Mouse (Mus musculus) adrenal gland, adult 2 months (tissue): ENCODE measurements at regions not wholly inside any gene's neighbourhood (a gene's known extent, or its start where the extent isn't known, plus 50 kb on each side); places are given as distances from the start of the nearest gene placed in this dataset.

ENCODE experiments used
- DNase-seq: peaks from one replicate; pipeline ENCODE4 v3.0.0; 2021
- microRNA-seq, 2 experiments: library from miRNA; unstranded; fragments of <30 nt; microRNA quantifications; one replicate each; pipeline ENCODE4 v1.2.0; 2021

- no peak for DNase-seq
Measured at GRCm38 (mm10) chr8:96680416-96681027, 792.2 kb upstream of the Got2 start.

- no peak for DNase-seq
Measured at GRCm38 (mm10) chr8:96679510-96679909, 791.2 kb upstream of the Got2 start.

GRCm38 (mm10) chr8:96674703-96675102 is 786.4 kb upstream of the Got2 start:
- no peak for DNase-seq

GRCm38 (mm10) chr8:96656495-96657279 is 768.3 kb upstream of the Got2 start:
- no peak for DNase-seq

- peak; percentile 19 for DNase-seq
Measured at GRCm38 (mm10) chr8:96647743-96648142, 759.4 kb upstream of the Got2 start.

Small RNA genes in the stretch of these regions (microRNA-seq; reads per million reads assigned to microRNA genes)
- gene Gm24132, result 0 reads per million in 2 experiments
